Mouse (Mus musculus): Measurements from ENCODE around the gene Ror1.

DNA sequence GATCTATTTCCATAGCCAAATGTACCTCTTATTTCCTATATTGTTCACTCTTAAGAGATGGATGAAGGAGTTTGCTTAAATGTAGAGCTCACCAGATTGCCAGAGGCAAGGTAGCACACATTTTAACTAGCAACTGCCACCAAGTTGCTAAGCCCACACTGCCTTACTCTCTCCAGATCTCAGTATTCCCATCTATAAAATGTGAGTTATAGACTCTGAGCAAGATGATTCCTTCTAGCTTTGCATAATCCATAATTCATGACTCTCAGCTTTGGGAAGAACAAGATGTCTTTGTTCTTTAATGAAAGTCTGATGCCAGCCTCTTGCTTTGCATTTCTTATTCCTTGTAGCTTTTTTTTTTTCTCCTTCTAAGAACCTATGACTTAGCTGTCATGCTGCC lies 64.6 kb downstream of the Ror1 start:
- no peak for TF ChIP-seq CTCF (IDR thresholded peaks at IDR 0.05; ENCODE audit: low read depth, low read length)
- no peak for TF ChIP-seq EP300 (IDR thresholded peaks at IDR 0.05; ENCODE audit: insufficient read depth, low read depth, low read length)
- no peak for TF ChIP-seq POLR2A (IDR thresholded peaks at IDR 0.05; ENCODE audit: insufficient read depth, low read length)
